Mouse (Mus musculus): ENCODE measurements at regions not wholly inside any gene's neighbourhood (a gene's known extent, or its start where the extent isn't known, plus 50 kb on each side); places are given as distances from the start of the nearest gene placed in this dataset.

- TF ChIP-seq EP300 (IDR thresholded peaks at IDR 0.05; ENCODE audit: low read depth) (no peak), CTCF (IDR thresholded peaks at IDR 0.05; ENCODE audit: low read depth) (no peak)
- no peaks in the 10 kb centered on the region for H3K27me3 ChIP-seq (ENCODE audit: control insufficient read depth, insufficient read depth, low read length)
- no peak overlapping the region for H3K4me3 ChIP-seq (ENCODE audit: insufficient read depth in 1 of 2, low read depth in 2 of 2, low read length in 2 of 2)
- H3K27ac ChIP-seq = no peak overlapping the region
- no peak overlapping the region for H3K4me2 ChIP-seq (ENCODE audit: low read depth)
- H3K9ac ChIP-seq (replicated peaks) = no peak overlapping the region
- no peaks in the 10 kb centered on the region for H3K9me3 ChIP-seq (ENCODE audit: control insufficient read depth, low read length)
- ATAC-seq (ENCODE audit: insufficient read depth) (no peak), DNase-seq (ENCODE audit: low read depth in 3 of 3, low spot score in 3 of 3) (no peak)
- peaks cover 0 to 6% of the 10 kb centered on the region in 2 experiments; a peak in 2 of 4 replicates for H3K4me1 ChIP-seq (replicated peaks; ENCODE audit: control insufficient read depth in 2 of 2, insufficient read depth in 2 of 2, low read length in 1 of 2)
- no peaks in the 10 kb centered on the region for H3K36me3 ChIP-seq (replicated peaks; ENCODE audit: control insufficient read depth, insufficient read depth, low read depth)
- WGBS (ENCODE audit: insufficient replicate concordance) = 50% methylated on average over 3 of the region's 3 CpGs
These were observed 355.0 kb downstream of the Btg1 start for GRCm38 (mm10) chr10:96971810-96972209.

GRCm38 (mm10) chr10:96974326-96974977, 357.6 kb downstream of the Btg1 start:
- H3K27me3 ChIP-seq (ENCODE audit: control insufficient read depth, insufficient read depth, low read length) = no peaks in the 10 kb centered on the region
- ATAC-seq (ENCODE audit: insufficient read depth) (no peak), DNase-seq (ENCODE audit: low read depth in 3 of 3, low spot score in 3 of 3) (no peak)
- H3K4me2 ChIP-seq (ENCODE audit: low read depth) = no peak overlapping the region
- 47% methylated on average over 2 of the region's 2 CpGs for WGBS (ENCODE audit: insufficient replicate concordance)
- H3K4me1 ChIP-seq (replicated peaks; ENCODE audit: control insufficient read depth in 2 of 2, insufficient read depth in 2 of 2, low read length in 1 of 2) = peaks cover 0 to 5% of the 10 kb centered on the region in 2 experiments; a peak in 2 of 4 replicates
- H3K9ac ChIP-seq (replicated peaks) = no peak overlapping the region
- H3K9me3 ChIP-seq (ENCODE audit: control insufficient read depth, low read length) = no peaks in the 10 kb centered on the region
- no peak overlapping the region for H3K4me3 ChIP-seq (ENCODE audit: insufficient read depth in 1 of 2, low read depth in 2 of 2, low read length in 2 of 2)
- H3K27ac ChIP-seq = no peak overlapping the region
- TF ChIP-seq EP300 (IDR thresholded peaks at IDR 0.05; ENCODE audit: low read depth) (no peak), CTCF (IDR thresholded peaks at IDR 0.05; ENCODE audit: low read depth) (no peak)
- H3K36me3 ChIP-seq (replicated peaks; ENCODE audit: control insufficient read depth, insufficient read depth, low read depth) = no peaks in the 10 kb centered on the region

DNA sequence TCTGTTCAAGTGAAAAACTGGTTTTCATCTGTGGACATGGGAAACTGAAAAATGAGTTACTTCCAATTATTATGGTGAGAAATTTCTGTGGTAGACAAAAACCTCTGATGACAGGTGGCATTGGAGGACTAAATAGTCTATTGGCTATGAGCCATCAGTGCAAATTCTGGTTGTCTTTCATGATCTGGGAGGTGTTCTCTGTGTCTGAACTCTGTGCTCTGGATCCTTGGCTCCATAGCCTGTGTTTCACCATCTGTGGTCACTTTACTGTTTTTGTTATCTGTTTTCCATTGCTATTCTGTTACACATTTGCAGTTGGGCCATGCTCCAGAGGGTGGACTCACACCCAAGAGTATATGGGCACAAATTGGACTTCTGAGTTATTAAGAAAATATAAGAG, 359.9 kb downstream of the Btg1 start:
- Histone ChIP-seq H3K9ac (replicated peaks) (no peak overlapping the region), H3K9me3 (ENCODE audit: control insufficient read depth, low read length) (no peaks in the 10 kb centered on the region), H3K4me2 (ENCODE audit: low read depth) (no peak overlapping the region), H3K27me3 (ENCODE audit: control insufficient read depth, insufficient read depth, low read length) (no peaks in the 10 kb centered on the region), H3K36me3 (replicated peaks; ENCODE audit: control insufficient read depth, insufficient read depth, low read depth) (no peaks in the 10 kb centered on the region), H3K27ac (no peak overlapping the region), H3K4me1 (replicated peaks; ENCODE audit: control insufficient read depth in 2 of 2, insufficient read depth in 2 of 2, low read length in 1 of 2) (no peaks in the 10 kb centered on the region), H3K4me3 (ENCODE audit: insufficient read depth in 1 of 2, low read depth in 2 of 2, low read length in 2 of 2) (no peak overlapping the region)
- DNase-seq (ENCODE audit: low read depth in 3 of 3, low spot score in 3 of 3) (no peak), ATAC-seq (ENCODE audit: insufficient read depth) (no peak)
- TF ChIP-seq CTCF (IDR thresholded peaks at IDR 0.05; ENCODE audit: low read depth) = no peak
- TF ChIP-seq EP300 (IDR thresholded peaks at IDR 0.05; ENCODE audit: low read depth) = no peak

DNA sequence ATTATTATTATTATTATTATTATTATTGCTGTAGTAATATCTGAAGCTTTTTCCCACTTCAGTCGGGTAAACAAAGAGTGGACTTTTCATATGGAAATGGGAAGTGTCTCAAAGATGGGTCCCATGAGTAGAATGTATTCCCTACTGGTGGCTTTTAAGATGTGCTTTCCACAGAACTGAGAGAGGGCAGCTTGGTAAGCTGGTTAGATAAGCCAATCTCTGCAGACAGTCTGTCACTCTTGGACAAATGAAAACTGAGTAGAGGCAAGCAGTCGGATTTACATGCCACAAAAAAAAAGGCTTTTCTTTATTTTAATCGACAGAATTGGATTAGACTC, 363.7 kb downstream of the Btg1 start:
- 61% methylated on average over 3 of the region's 3 CpGs for WGBS (ENCODE audit: insufficient replicate concordance)
- DNase-seq (ENCODE audit: low read depth in 3 of 3, low spot score in 3 of 3) (no peak), ATAC-seq (ENCODE audit: insufficient read depth) (no peak)
- Histone ChIP-seq H3K9ac (replicated peaks) (no peak overlapping the region), H3K4me1 (replicated peaks; ENCODE audit: control insufficient read depth in 2 of 2, insufficient read depth in 2 of 2, low read length in 1 of 2) (no peaks in the 10 kb centered on the region), H3K4me2 (ENCODE audit: low read depth) (no peak overlapping the region), H3K9me3 (ENCODE audit: control insufficient read depth, low read length) (no peaks in the 10 kb centered on the region), H3K4me3 (ENCODE audit: insufficient read depth in 1 of 2, low read depth in 2 of 2, low read length in 2 of 2) (no peak overlapping the region), H3K36me3 (replicated peaks; ENCODE audit: control insufficient read depth, insufficient read depth, low read depth) (no peaks in the 10 kb centered on the region), H3K27me3 (ENCODE audit: control insufficient read depth, insufficient read depth, low read length) (no peaks in the 10 kb centered on the region), H3K27ac (no peak overlapping the region)
- no peak for TF ChIP-seq EP300 (IDR thresholded peaks at IDR 0.05; ENCODE audit: low read depth)

DNA sequence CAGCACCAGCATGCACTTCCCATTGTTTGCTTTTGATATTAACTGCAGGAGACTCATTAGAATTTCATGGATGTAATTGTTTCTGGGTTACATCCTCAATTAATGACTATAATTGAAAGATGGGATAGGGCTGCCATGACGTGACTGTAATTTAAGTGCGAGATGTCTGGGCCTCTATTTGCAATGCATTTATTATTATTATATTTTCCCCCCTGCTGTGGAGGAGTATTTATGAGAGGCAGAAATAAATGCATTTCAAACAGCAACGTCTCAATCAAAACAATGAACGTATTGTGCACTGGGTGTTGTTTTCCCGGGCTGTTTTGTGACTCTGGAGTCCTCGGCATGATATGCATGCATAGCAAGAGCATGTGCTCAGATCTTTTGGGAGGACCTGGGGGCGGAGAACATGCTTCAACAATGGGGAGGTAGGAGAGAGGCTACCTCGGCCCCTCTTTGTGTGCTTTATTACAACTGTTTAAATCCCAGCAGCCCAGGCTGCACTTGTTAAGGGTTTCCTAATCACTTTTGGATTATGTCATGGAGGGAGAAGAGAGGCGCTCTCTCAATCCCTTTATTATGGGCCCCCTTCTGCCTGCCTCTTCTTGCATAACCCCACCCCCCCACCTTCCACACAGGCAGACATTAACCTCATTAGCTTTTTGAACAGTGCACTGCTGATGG, 364.2 kb downstream of the Btg1 start:
- H3K4me3 ChIP-seq (ENCODE audit: insufficient read depth in 1 of 2, low read depth in 2 of 2, low read length in 2 of 2) = no peak overlapping the region
- TF ChIP-seq CTCF (IDR thresholded peaks at IDR 0.05; ENCODE audit: low read depth) (no peak), EP300 (IDR thresholded peaks at IDR 0.05; ENCODE audit: low read depth) (no peak)
- ATAC-seq (ENCODE audit: insufficient read depth) (no peak), DNase-seq (ENCODE audit: low read depth in 3 of 3, low spot score in 3 of 3) (no peak)
- WGBS (ENCODE audit: insufficient replicate concordance) = 62% methylated on average over 9 of the region's 9 CpGs
- H3K4me2 ChIP-seq (ENCODE audit: low read depth) = no peak overlapping the region
- no peaks in the 10 kb centered on the region for H3K9me3 ChIP-seq (ENCODE audit: control insufficient read depth, low read length)
- no peaks in the 10 kb centered on the region for H3K27me3 ChIP-seq (ENCODE audit: control insufficient read depth, insufficient read depth, low read length)
- H3K27ac ChIP-seq = no peak overlapping the region
- no peaks in the 10 kb centered on the region for H3K4me1 ChIP-seq (replicated peaks; ENCODE audit: control insufficient read depth in 2 of 2, insufficient read depth in 2 of 2, low read length in 1 of 2)
- H3K9ac ChIP-seq (replicated peaks) = no peak overlapping the region
- H3K36me3 ChIP-seq (replicated peaks; ENCODE audit: control insufficient read depth, insufficient read depth, low read depth) = no peaks in the 10 kb centered on the region

All from liver, embryonic 14.5 days (tissue).